Mouse (Mus musculus) C2C12 (cell line): ENCODE results near the gene Slc25a19.
"Not testable (repeated sequence)": the region's sequence is repeated elsewhere in the genome, so short reads cannot be mapped to it uniquely, and the experiment has no call there.

ENCODE experiments used
- CEBPB ChIP-seq: IDR thresholded peaks from one replicate; pipeline ENCODE4 v1.6.1; 2011; ENCODE audit warnings: low read depth, mild to moderate bottlenecking, control low read depth, moderate library complexity
- CTCF ChIP-seq: IDR thresholded peaks from one replicate; pipeline ENCODE4 v1.5.1; 2011; ENCODE audit not compliant: control insufficient read depth, insufficient read depth, insufficient read length
- FOSL1 ChIP-seq: IDR thresholded peaks from one replicate; pipeline ENCODE4 v1.8.0; 2011; ENCODE audit warnings: mild to moderate bottlenecking, low read length; ENCODE audit not compliant: poor library complexity, insufficient read depth, severe bottlenecking
- MAX ChIP-seq: IDR thresholded peaks from one replicate; pipeline ENCODE4 v1.6.1; 2011; ENCODE audit warnings: mild to moderate bottlenecking, control low read depth
- MYOD1 ChIP-seq: IDR thresholded peaks from one replicate; pipeline ENCODE4 v1.6.1; 2011; ENCODE audit warnings: low read depth; ENCODE audit not compliant: control insufficient read depth, insufficient read length
- MYOG ChIP-seq: IDR thresholded peaks from one replicate; pipeline ENCODE4 v1.6.1; 2011; ENCODE audit not compliant: control insufficient read depth, insufficient read length; ENCODE audit errors: extremely low read depth
- USF1 ChIP-seq: IDR thresholded peaks from one replicate; pipeline ENCODE4 v1.6.1; 2011; ENCODE audit warnings: low read depth, mild to moderate bottlenecking, control low read depth, moderate library complexity

GRCm38 (mm10) chr11:115645498-115645897 lies 17.4 kb upstream of the Slc25a19 start:
- TF ChIP-seq CTCF, MAX, CEBPB, MYOD1, USF1, MYOG, FOSL1: not testable (repeated sequence)
